Mouse (Mus musculus) limb, embryonic 12.5 days (tissue): ENCODE data around the gene Bola1. TPM values are rescaled to one million over a fixed set of nuclear protein-coding genes. Genes with fewer than 3 reads are reported as not detected.

Experiments used
- ATAC-seq: fragments of 200-750 bp; cut with Nextera tagmentation; 2 replicates; pipeline ENCODE4 v1.8.0; 2017; ENCODE audit warnings: low read depth, moderate TSS enrichment; ENCODE audit not compliant: insufficient number of reproducible peaks, insufficient read depth, low FRiP score, low TSS enrichment
- H3K27ac ChIP-seq: fragments of 300-500 bp; sonication (generic); 2 replicates; pipeline ENCODE4 v1.5.1; 2016; ENCODE audit warnings: mild to moderate bottlenecking, moderate library complexity
- H3K27me3 ChIP-seq: fragments of 300-500 bp; sonication (generic); 2 replicates; pipeline ENCODE4 v1.6.1; 2016; ENCODE audit warnings: mild to moderate bottlenecking, moderate library complexity
- H3K36me3 ChIP-seq: fragments of 300-500 bp; sonication (generic); 2 replicates; pipeline ENCODE4 v1.6.1; 2016; ENCODE audit warnings: mild to moderate bottlenecking, moderate library complexity
- H3K4me1 ChIP-seq: fragments of 300-500 bp; sonication (generic); replicated peaks from 2 replicates; pipeline ENCODE4 v1.6.1; 2016
- H3K4me2 ChIP-seq: fragments of 300-500 bp; sonication (generic); 2 replicates; pipeline ENCODE4 v1.6.1; 2016; ENCODE audit warnings: mild to moderate bottlenecking, moderate library complexity
- H3K4me3 ChIP-seq: fragments of 300-500 bp; sonication (generic); replicated peaks from 2 replicates; pipeline ENCODE4 v1.5.1; 2016; ENCODE audit warnings: mild to moderate bottlenecking
- H3K9ac ChIP-seq: fragments of 300-500 bp; sonication (generic); replicated peaks from 2 replicates; pipeline ENCODE4 v1.6.1; 2016; ENCODE audit warnings: mild to moderate bottlenecking, moderate library complexity
- H3K9me3 ChIP-seq: fragments of 300-500 bp; sonication (generic); 2 replicates; pipeline ENCODE4 v1.6.1; 2016; ENCODE audit warnings: mild to moderate bottlenecking, moderate library complexity
- WGBS: fragments of 180-500 bp; shearing (Covaris S2); methylation state at CpG from one replicate; pipeline ENCODE4 v1.1.7; 2016; 5-methylcytosine and 5-hydroxymethylcytosine counted together
- polyA plus RNA-seq: library from polyadenylated mRNA; unstranded; fragments of >200 nt; fragmentation: Nextera tagmentation; extraction: Ambion mirVana; gene quantifications from 2 replicates; pipeline ENCODE4 v1.2.1, GENCODE M21; 2016

Gene Bola1
- polyA plus RNA-seq, 1 experiment from 2014 or later: 56.3 TPM

DNA sequence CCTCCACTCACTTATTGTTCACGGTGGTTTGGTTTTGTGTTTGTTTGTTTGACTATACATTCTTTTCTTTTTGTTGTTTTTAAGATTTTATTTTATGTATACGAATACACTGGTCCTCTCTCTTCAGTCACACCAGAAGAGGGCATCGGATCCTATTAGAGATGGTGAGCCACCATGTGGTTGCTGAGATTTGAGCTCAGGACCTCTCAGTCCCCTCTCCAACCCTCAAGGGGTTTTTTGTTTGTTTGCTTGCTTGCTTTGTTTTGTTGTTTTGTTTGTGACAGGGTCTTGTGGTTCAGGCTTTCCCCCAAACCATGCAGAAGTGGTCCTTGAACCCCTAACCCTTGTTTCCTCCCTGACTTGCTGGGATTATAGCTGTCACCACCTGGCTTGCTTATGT lies 42.1 kb upstream of the Bola1 start:
- peak overlapping the region; percentile 80 for H3K9ac ChIP-seq
- peak overlapping the region; percentile 76 for H3K4me2 ChIP-seq
- H3K4me1 ChIP-seq: peaks cover 25% of the 10 kb centered on the region
- H3K4me3 ChIP-seq: peak overlapping the region; percentile 61; the same call in 1 of the 2 replicates
- ATAC-seq: no peak
- peak overlapping the region; percentile 98 for H3K27ac ChIP-seq
- no peaks in the 10 kb centered on the region for H3K9me3 ChIP-seq
- H3K27me3 ChIP-seq: no peaks in the 10 kb centered on the region
- WGBS: 69% methylated on average over 3 of the region's 3 CpGs
- no peaks in the 10 kb centered on the region for H3K36me3 ChIP-seq

DNA sequence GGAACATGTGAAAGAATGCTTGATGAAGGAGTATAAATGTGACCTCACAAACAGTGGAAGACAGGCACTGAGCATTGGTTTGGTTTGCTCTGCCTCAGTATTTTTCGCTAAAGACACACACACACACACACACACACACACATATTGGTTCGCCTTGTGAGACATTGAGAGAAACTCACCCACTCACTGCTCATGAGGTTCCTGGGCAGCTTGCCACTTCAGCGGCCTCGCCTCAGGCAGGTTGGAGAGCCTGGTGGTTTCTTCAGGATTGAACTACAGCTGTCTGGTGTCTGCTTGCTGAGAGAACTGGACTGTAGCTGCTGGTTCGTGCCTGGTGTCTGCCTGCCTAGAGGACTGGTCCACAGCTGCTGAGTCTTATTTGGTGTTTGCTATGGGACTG lies 40.7 kb upstream of the Bola1 start:
- ATAC-seq: no peak
- no peaks in the 10 kb centered on the region for H3K27me3 ChIP-seq
- 88% methylated on average over 5 of the region's 5 CpGs for WGBS
- no peaks in the 10 kb centered on the region for H3K36me3 ChIP-seq
- peaks cover 24% of the 10 kb centered on the region for H3K4me1 ChIP-seq
- no peak overlapping the region for H3K9ac ChIP-seq
- no peaks in the 10 kb centered on the region for H3K9me3 ChIP-seq
- no peak overlapping the region for H3K4me3 ChIP-seq
- no peak overlapping the region for H3K4me2 ChIP-seq
- no peak overlapping the region for H3K27ac ChIP-seq

DNA sequence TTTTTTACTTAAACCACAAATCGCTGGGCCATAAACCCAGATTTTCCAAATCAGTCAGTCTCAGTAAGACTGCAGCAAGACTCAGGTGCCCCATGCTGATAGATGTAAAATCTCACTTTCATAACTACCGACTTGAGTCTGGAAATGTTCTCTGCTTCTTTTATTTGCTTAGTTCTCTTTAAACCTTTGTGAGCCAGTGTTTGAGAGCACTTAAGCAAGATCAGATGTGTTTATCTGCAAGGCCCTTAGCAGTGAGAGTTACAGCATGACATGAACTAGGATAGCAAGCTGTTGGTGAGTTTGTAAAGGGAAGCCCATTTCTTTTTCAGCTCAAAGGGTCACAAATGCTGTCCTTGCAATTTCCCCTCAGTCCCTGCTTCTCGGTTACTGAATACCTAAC lies 37.7 kb upstream of the Bola1 start:
- Histone ChIP-seq H3K9me3 (no peaks in the 10 kb centered on the region), H3K36me3 (no peaks in the 10 kb centered on the region), H3K27me3 (peaks cover 12% of the 10 kb centered on the region; the same call in 1 of the 2 replicates), H3K9ac (no peak overlapping the region), H3K4me2 (no peak overlapping the region), H3K27ac (no peak overlapping the region), H3K4me1 (peaks cover 9% of the 10 kb centered on the region), H3K4me3 (no peak overlapping the region)
- no peak for ATAC-seq
- WGBS: 59% methylated on average over 3 of the region's 3 CpGs

DNA sequence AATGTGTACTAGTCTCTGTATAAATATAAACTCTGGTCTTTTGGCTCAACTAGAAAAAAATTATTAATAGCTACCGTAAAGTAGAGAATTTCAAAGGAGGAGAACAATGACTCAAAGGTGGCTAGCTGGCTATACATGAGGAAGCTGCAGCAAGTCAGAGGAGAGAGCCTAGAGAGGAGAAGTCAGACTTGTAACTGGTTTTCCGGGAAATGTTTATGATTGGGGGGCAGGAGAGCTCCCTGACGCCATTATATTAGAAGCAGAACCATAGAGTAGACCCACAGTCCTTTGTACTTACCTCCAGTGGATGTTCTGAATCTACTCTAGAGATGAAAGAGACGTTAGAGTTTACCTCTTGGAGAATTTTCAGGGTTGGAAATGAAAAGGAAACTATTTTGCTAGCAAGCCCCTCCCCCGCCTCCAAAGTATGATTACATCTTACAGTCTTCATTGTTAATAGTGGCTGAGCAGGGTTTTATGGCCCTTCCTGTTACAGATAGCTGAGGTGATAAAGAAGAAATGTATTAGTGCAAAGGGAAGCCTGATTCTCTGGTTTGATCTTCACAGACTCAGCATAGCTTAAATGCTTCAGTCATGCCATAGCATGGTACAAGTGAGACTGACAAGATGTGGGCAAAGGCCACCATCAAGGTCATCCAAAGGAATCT lies 36.6 kb upstream of the Bola1 start:
- no peak overlapping the region for H3K4me2 ChIP-seq
- no peak overlapping the region for H3K9ac ChIP-seq
- H3K4me3 ChIP-seq: no peak overlapping the region
- peaks cover 12% of the 10 kb centered on the region; the same call in 1 of the 2 replicates for H3K27me3 ChIP-seq
- H3K4me1 ChIP-seq: peaks cover 4% of the 10 kb centered on the region
- H3K27ac ChIP-seq: no peak overlapping the region
- no peaks in the 10 kb centered on the region for H3K36me3 ChIP-seq
- 72% methylated on average over 5 of the region's 5 CpGs for WGBS
- ATAC-seq: no peak
- H3K9me3 ChIP-seq: no peaks in the 10 kb centered on the region

DNA sequence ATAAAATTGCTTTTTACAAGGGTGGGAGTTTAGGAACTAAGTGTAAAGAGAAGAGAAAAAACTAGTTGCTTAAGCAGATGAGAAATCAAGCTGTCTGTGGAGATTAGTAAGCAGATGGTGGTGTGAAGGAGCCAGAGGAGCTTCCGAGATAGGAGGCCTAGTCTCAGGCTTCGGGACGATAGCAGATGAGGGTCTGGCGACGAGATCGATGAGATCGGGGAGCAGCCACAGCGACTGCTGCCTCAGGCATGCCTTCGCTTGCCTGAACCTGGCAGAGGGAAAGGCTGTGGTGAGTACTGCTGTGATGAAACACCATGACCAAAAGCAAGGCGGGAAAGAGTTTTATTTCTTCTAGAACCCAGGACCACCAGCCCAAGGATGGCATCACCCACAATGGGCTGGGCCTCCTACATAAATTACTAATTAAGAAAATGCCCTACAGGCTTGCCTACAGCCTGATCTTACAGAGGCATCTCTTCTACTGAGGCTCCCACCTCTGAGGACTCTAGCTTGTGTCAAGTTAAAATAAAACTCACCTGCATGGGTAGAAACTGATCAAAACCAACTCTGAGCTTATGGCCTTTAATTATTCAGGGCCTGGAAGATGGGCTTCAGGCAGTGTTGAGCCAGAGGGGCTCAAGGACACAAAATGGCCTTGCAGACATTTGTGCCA lies 35.3 kb upstream of the Bola1 start:
- H3K36me3 ChIP-seq: no peaks in the 10 kb centered on the region
- no peaks in the 10 kb centered on the region for H3K9me3 ChIP-seq
- no peak for ATAC-seq
- peaks cover 16% of the 10 kb centered on the region for H3K4me1 ChIP-seq
- 40% methylated on average over 10 of the region's 10 CpGs for WGBS
- H3K9ac ChIP-seq: no peak overlapping the region
- H3K4me3 ChIP-seq: no peak overlapping the region
- no peak overlapping the region for H3K4me2 ChIP-seq
- H3K27me3 ChIP-seq: peaks cover 12% of the 10 kb centered on the region; the same call in 1 of the 2 replicates
- H3K27ac ChIP-seq: no peak overlapping the region

DNA sequence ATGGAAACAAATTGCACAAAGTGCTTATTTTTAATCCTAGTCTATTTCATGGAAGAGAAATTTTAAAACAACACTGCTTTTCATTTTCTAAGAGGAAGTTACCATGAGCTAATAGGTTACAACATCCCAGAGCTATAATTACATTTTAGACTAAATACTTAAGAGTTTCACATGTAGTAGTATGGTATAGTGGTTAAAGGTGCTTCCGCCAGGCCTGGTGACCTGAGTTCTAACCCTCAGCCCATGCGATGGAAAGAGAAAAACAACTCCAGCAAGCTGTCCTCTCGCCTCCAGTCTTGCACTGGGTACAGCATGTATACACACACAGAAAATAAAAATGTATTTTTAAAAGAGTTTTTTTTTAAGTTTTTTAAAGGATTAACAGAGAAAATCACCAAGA lies 32.3 kb upstream of the Bola1 start:
- WGBS: 81% methylated on average over 3 of the region's 3 CpGs
- Histone ChIP-seq H3K27me3 (peaks cover 12% of the 10 kb centered on the region; the same call in 1 of the 2 replicates), H3K4me1 (peaks cover 32% of the 10 kb centered on the region), H3K4me2 (no peak overlapping the region), H3K9ac (no peak overlapping the region), H3K27ac (no peak overlapping the region), H3K4me3 (no peak overlapping the region), H3K36me3 (no peaks in the 10 kb centered on the region), H3K9me3 (no peaks in the 10 kb centered on the region)
- no peak for ATAC-seq

DNA sequence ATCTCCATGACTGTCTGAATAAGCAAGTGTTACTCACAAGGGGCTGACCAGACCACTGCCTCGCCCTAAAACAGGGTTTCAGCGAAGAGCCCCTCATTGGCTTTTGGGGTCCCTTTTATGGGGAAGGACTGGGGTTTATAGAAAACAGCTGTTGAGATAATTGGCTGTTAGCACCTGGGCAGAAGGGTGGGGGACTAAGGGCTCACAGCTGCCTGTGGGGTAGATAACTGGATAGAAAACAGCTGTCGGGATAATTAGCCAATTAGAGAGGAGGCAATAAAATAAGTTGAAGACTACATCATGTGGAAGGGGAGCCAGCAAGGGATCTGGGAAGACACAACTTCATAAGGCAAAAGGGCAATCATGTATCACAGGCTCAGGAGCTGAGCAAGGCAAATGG lies 31.4 kb upstream of the Bola1 start:
- H3K27me3 ChIP-seq: peaks cover 12% of the 10 kb centered on the region; the same call in 1 of the 2 replicates
- no peaks in the 10 kb centered on the region for H3K36me3 ChIP-seq
- no peak for ATAC-seq
- H3K4me2 ChIP-seq: peak overlapping the region; percentile 30
- no peaks in the 10 kb centered on the region for H3K9me3 ChIP-seq
- H3K9ac ChIP-seq: no peak overlapping the region
- 0 out of 2 replicates have a peak overlapping the region, but pooled peaks have one; percentile 17 for H3K27ac ChIP-seq
- H3K4me3 ChIP-seq: no peak overlapping the region
- 7% methylated on average over 3 of the region's 3 CpGs for WGBS
- peaks cover 32% of the 10 kb centered on the region for H3K4me1 ChIP-seq

DNA sequence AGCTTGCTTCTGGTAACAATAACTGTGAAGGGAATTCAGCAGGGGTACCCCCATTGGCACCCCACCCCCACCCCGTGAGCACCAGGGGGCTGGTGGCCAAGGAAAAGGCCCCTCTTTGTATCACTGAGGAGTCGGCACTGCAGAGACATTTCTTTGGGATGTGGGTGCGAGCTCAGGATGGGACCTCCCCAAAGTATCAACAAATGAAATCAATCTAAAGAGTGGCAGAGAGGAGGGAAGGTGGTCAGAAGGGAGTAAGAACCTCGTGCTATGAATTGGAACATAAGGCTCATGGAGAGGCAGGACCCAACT lies 29.5 kb upstream of the Bola1 start:
- Histone ChIP-seq H3K4me3 (peak overlapping the region; percentile 46; the same call in 1 of the 2 replicates), H3K4me2 (peak overlapping the region; percentile 59)

DNA sequence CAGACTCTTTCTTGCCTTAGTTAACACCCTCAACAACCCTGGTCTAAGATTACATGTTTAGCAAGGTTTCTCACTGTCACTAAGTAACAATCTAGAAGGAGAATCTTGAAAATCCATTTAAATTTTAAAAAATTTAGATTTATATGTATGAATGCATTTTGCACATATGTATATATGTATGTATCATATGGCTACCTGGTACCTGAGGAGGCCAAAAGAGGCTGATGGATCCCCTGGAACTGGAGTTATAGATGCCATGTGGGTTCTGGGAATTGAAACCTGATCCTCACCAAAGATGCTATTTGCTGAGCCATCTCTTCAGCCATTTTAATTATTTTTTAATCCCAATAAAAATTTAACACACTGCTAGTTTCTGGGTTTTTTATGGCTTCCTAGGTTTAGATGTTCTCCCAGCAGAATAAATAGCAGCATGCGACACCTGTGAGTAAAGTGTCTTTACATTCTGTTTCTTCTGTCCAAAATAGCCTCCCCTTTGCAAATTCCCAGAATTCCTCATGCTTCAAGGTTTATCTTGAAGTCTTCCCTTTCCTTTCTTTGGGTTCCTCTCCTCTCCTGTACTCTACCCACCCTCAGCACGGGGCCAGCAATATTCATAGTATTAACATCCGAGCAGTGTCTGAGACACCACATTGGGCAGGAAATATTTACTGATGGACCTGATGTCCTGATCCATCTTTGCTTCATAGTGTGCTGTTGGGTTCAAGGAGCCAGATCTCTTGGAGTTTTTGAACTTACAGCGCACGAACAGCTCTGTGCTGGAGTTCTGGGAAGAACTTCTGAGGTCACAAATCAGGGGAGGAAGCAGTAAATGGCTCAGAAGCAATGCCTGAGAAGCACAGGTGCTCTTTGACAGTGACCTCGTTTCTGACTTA lies 28.9 kb upstream of the Bola1 start:
- WGBS: 39% methylated on average over 6 of the region's 6 CpGs
- H3K27ac ChIP-seq: peak overlapping the region; percentile 18; the same call in 1 of the 2 replicates
- H3K27me3 ChIP-seq: peaks cover 6% of the 10 kb centered on the region; the same call in 1 of the 2 replicates
- ATAC-seq: no peak
- H3K4me2 ChIP-seq: peak overlapping the region; percentile 59
- H3K36me3 ChIP-seq: no peaks in the 10 kb centered on the region
- no peaks in the 10 kb centered on the region for H3K9me3 ChIP-seq
- no peak overlapping the region; the same call in 1 of the 2 replicates for H3K9ac ChIP-seq
- peak overlapping the region; percentile 46 for H3K4me3 ChIP-seq
- peaks cover 44% of the 10 kb centered on the region for H3K4me1 ChIP-seq

More for the DNA sequence above, 29.5 kb upstream of the Bola1 start:
- Histone ChIP-seq H3K36me3 (no peaks in the 10 kb centered on the region), H3K27me3 (peaks cover 11% of the 10 kb centered on the region; the same call in 1 of the 2 replicates), H3K27ac (peak overlapping the region; percentile 18; the same call in 1 of the 2 replicates), H3K9me3 (no peaks in the 10 kb centered on the region), H3K9ac (no peak overlapping the region), H3K4me1 (peaks cover 38% of the 10 kb centered on the region)
- ATAC-seq: no peak
- 50% methylated on average over 4 of the region's 4 CpGs for WGBS

DNA sequence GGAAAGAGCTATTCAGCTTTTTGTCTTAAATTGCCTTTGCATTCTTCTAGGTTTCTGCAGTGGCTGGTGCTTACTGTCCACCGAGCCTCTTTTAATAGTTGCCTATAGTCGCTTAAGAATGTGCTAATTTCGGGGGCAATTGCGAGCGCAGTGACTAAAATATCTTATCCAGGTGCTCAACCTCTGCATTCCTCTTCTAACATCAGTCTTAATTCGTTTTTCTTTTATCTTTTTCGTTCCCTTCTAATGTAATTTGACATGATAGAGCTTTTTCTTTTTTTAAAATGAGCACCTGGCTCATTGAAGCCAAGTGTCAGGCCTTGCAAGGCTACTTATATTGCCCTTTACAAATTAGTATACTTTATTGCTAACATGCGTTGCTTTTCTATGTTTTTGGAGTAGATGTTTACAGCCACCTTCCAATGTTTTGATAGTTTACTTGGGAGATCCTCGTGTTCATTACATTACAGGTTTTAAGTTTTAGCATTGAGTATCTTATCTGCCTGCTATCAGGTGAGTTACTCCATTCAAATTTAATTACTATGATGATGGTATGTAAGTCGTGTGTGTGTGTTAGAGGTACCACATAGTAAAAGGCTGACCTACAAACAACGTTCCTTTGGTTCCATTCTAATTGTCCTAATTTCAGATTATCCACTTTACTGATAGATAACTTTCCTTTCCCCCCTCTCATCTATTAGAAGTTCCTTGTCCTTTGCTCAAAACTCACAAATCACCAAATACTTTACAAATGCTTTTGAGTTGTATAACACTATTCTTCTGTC lies 28.0 kb upstream of the Bola1 start:
- Histone ChIP-seq H3K27ac (peak overlapping the region; percentile 74; the same call in 1 of the 2 replicates), H3K9ac (peak overlapping the region; percentile 71), H3K4me3 (peak overlapping the region; percentile 46), H3K4me1 (peaks cover 51% of the 10 kb centered on the region), H3K36me3 (no peaks in the 10 kb centered on the region), H3K4me2 (peak overlapping the region; percentile 59), H3K27me3 (no peaks in the 10 kb centered on the region), H3K9me3 (no peaks in the 10 kb centered on the region)
- WGBS: 3% methylated on average over 11 of the region's 11 CpGs
- no peak for ATAC-seq
